Mouse (Mus musculus): ENCODE results near the gene Med12l. TPM values are rescaled to one million over a fixed set of nuclear protein-coding genes. Genes with fewer than 3 reads are reported as not detected.
A peak's percentile ranks its signal among the peaks of the same experiment; 100 is the strongest.

Gene Med12l
- polyA plus RNA-seq, 1 experiment from 2014 or later: 3.9 TPM

GRCm38 (mm10) chr3:59155404-59155803 lies 149.8 kb downstream of the Med12l start:
- Histone ChIP-seq H3K4me1 (ENCODE audit: control insufficient read depth, insufficient read depth, low read depth, low read length) (no peaks in the 10 kb centered on the region), H3K9me3 (ENCODE audit: control insufficient read depth, low read length) (no peaks in the 10 kb centered on the region), H3K4me2 (ENCODE audit: low read length) (no peak overlapping the region), H3K9ac (ENCODE audit: low read depth, low read length) (no peak overlapping the region), H3K4me3 (ENCODE audit: low read length) (no peak overlapping the region), H3K27ac (ENCODE audit: low read depth, low read length) (no peak overlapping the region), H3K27me3 (replicated peaks; ENCODE audit: control insufficient read depth, insufficient read depth, low read length) (no peaks in the 10 kb centered on the region), H3K36me3 (ENCODE audit: control insufficient read depth, insufficient read depth, low read length) (no peaks in the 10 kb centered on the region)
- no peak for ATAC-seq
- 97% methylated on average over 6 of the region's 6 CpGs for WGBS

- H3K27ac ChIP-seq (ENCODE audit: low read depth, low read length): no peak overlapping the region
- no peaks in the 10 kb centered on the region for H3K9me3 ChIP-seq (ENCODE audit: control insufficient read depth, low read length)
- no peak overlapping the region for H3K9ac ChIP-seq (ENCODE audit: low read depth, low read length)
- H3K27me3 ChIP-seq (replicated peaks; ENCODE audit: control insufficient read depth, insufficient read depth, low read length): no peaks in the 10 kb centered on the region
- H3K36me3 ChIP-seq (ENCODE audit: control insufficient read depth, insufficient read depth, low read length): no peaks in the 10 kb centered on the region
- no peak for ATAC-seq
- no peaks in the 10 kb centered on the region for H3K4me1 ChIP-seq (ENCODE audit: control insufficient read depth, insufficient read depth, low read depth, low read length)
- H3K4me2 ChIP-seq (ENCODE audit: low read length): no peak overlapping the region
- WGBS: 88% methylated on average over 5 of the region's 5 CpGs
- no peak overlapping the region for H3K4me3 ChIP-seq (ENCODE audit: low read length)
Measured at GRCm38 (mm10) chr3:59157048-59157447, 151.4 kb downstream of the Med12l start.

GRCm38 (mm10) chr3:59160465-59160864 lies 154.8 kb downstream of the Med12l start:
- no peaks in the 10 kb centered on the region for H3K9me3 ChIP-seq (ENCODE audit: control insufficient read depth, low read length)
- H3K27ac ChIP-seq (ENCODE audit: low read depth, low read length): no peak overlapping the region
- no peaks in the 10 kb centered on the region for H3K27me3 ChIP-seq (replicated peaks; ENCODE audit: control insufficient read depth, insufficient read depth, low read length)
- WGBS: 86% methylated on average over 1 of the region's 1 CpGs
- ATAC-seq: no peak
- H3K4me2 ChIP-seq (ENCODE audit: low read length): no peak overlapping the region
- H3K4me3 ChIP-seq (ENCODE audit: low read length): no peak overlapping the region
- no peaks in the 10 kb centered on the region for H3K36me3 ChIP-seq (ENCODE audit: control insufficient read depth, insufficient read depth, low read length)
- no peaks in the 10 kb centered on the region for H3K4me1 ChIP-seq (ENCODE audit: control insufficient read depth, insufficient read depth, low read depth, low read length)
- H3K9ac ChIP-seq (ENCODE audit: low read depth, low read length): no peak overlapping the region

GRCm38 (mm10) chr3:59167417-59168054 lies 161.9 kb downstream of the Med12l start:
- 81% methylated on average over 2 of the region's 2 CpGs for WGBS
- H3K4me3 ChIP-seq (ENCODE audit: low read length): no peak overlapping the region
- H3K27ac ChIP-seq (ENCODE audit: low read depth, low read length): no peak overlapping the region
- H3K36me3 ChIP-seq (ENCODE audit: control insufficient read depth, insufficient read depth, low read length): no peaks in the 10 kb centered on the region
- no peaks in the 10 kb centered on the region for H3K9me3 ChIP-seq (ENCODE audit: control insufficient read depth, low read length)
- ATAC-seq: no peak
- H3K27me3 ChIP-seq (replicated peaks; ENCODE audit: control insufficient read depth, insufficient read depth, low read length): no peaks in the 10 kb centered on the region
- H3K4me2 ChIP-seq (ENCODE audit: low read length): no peak overlapping the region
- no peaks in the 10 kb centered on the region for H3K4me1 ChIP-seq (ENCODE audit: control insufficient read depth, insufficient read depth, low read depth, low read length)
- H3K9ac ChIP-seq (ENCODE audit: low read depth, low read length): no peak overlapping the region

GRCm38 (mm10) chr3:59168476-59168875 lies 162.9 kb downstream of the Med12l start:
- H3K36me3 ChIP-seq (ENCODE audit: control insufficient read depth, insufficient read depth, low read length): no peaks in the 10 kb centered on the region
- H3K9ac ChIP-seq (ENCODE audit: low read depth, low read length): no peak overlapping the region
- no peaks in the 10 kb centered on the region for H3K27me3 ChIP-seq (replicated peaks; ENCODE audit: control insufficient read depth, insufficient read depth, low read length)
- 93% methylated on average over 6 of the region's 6 CpGs for WGBS
- H3K4me3 ChIP-seq (ENCODE audit: low read length): no peak overlapping the region
- no peak overlapping the region for H3K27ac ChIP-seq (ENCODE audit: low read depth, low read length)
- H3K4me1 ChIP-seq (ENCODE audit: control insufficient read depth, insufficient read depth, low read depth, low read length): no peaks in the 10 kb centered on the region
- no peak overlapping the region for H3K4me2 ChIP-seq (ENCODE audit: low read length)
- no peaks in the 10 kb centered on the region for H3K9me3 ChIP-seq (ENCODE audit: control insufficient read depth, low read length)
- no peak for ATAC-seq

- H3K4me2 ChIP-seq (ENCODE audit: low read length): no peak overlapping the region
- H3K4me1 ChIP-seq (ENCODE audit: control insufficient read depth, insufficient read depth, low read depth, low read length): no peaks in the 10 kb centered on the region
- H3K36me3 ChIP-seq (ENCODE audit: control insufficient read depth, insufficient read depth, low read length): no peaks in the 10 kb centered on the region
- no peak overlapping the region for H3K27ac ChIP-seq (ENCODE audit: low read depth, low read length)
- H3K27me3 ChIP-seq (replicated peaks; ENCODE audit: control insufficient read depth, insufficient read depth, low read length): no peaks in the 10 kb centered on the region
- H3K9ac ChIP-seq (ENCODE audit: low read depth, low read length): no peak overlapping the region
- no peaks in the 10 kb centered on the region for H3K9me3 ChIP-seq (ENCODE audit: control insufficient read depth, low read length)
- H3K4me3 ChIP-seq (ENCODE audit: low read length): no peak overlapping the region
- ATAC-seq: no peak
- WGBS: 79% methylated on average over 4 of the region's 4 CpGs
Measured at GRCm38 (mm10) chr3:59169215-59169614, 163.6 kb downstream of the Med12l start.

GRCm38 (mm10) chr3:59169921-59170627 lies 164.4 kb downstream of the Med12l start:
- Histone ChIP-seq H3K9ac (ENCODE audit: low read depth, low read length) (no peak overlapping the region), H3K36me3 (ENCODE audit: control insufficient read depth, insufficient read depth, low read length) (no peaks in the 10 kb centered on the region), H3K4me1 (ENCODE audit: control insufficient read depth, insufficient read depth, low read depth, low read length) (no peaks in the 10 kb centered on the region), H3K4me3 (ENCODE audit: low read length) (no peak overlapping the region), H3K27ac (ENCODE audit: low read depth, low read length) (no peak overlapping the region), H3K4me2 (ENCODE audit: low read length) (no peak overlapping the region), H3K27me3 (replicated peaks; ENCODE audit: control insufficient read depth, insufficient read depth, low read length) (no peaks in the 10 kb centered on the region), H3K9me3 (ENCODE audit: control insufficient read depth, low read length) (no peaks in the 10 kb centered on the region)
- no peak for ATAC-seq
- WGBS: 87% methylated on average over 2 of the region's 2 CpGs

- WGBS: 81% methylated on average over 6 of the region's 6 CpGs
- Histone ChIP-seq H3K36me3 (ENCODE audit: control insufficient read depth, insufficient read depth, low read length) (no peaks in the 10 kb centered on the region), H3K4me3 (ENCODE audit: low read length) (no peak overlapping the region), H3K9me3 (ENCODE audit: control insufficient read depth, low read length) (no peaks in the 10 kb centered on the region), H3K9ac (ENCODE audit: low read depth, low read length) (no peak overlapping the region), H3K27me3 (replicated peaks; ENCODE audit: control insufficient read depth, insufficient read depth, low read length) (no peaks in the 10 kb centered on the region), H3K4me1 (ENCODE audit: control insufficient read depth, insufficient read depth, low read depth, low read length) (no peaks in the 10 kb centered on the region), H3K4me2 (ENCODE audit: low read length) (no peak overlapping the region), H3K27ac (ENCODE audit: low read depth, low read length) (no peak overlapping the region)
- ATAC-seq: no peak
Measured at GRCm38 (mm10) chr3:59174426-59175154, 169.0 kb downstream of the Med12l start.

GRCm38 (mm10) chr3:59175234-59175633 lies 169.6 kb downstream of the Med12l start:
- no peaks in the 10 kb centered on the region for H3K4me1 ChIP-seq (ENCODE audit: control insufficient read depth, insufficient read depth, low read depth, low read length)
- H3K4me2 ChIP-seq (ENCODE audit: low read length): no peak overlapping the region
- WGBS: 46% methylated on average over 5 of the region's 5 CpGs
- no peaks in the 10 kb centered on the region for H3K27me3 ChIP-seq (replicated peaks; ENCODE audit: control insufficient read depth, insufficient read depth, low read length)
- H3K4me3 ChIP-seq (ENCODE audit: low read length): no peak overlapping the region
- no peaks in the 10 kb centered on the region for H3K36me3 ChIP-seq (ENCODE audit: control insufficient read depth, insufficient read depth, low read length)
- H3K9me3 ChIP-seq (ENCODE audit: control insufficient read depth, low read length): no peaks in the 10 kb centered on the region
- H3K9ac ChIP-seq (ENCODE audit: low read depth, low read length): no peak overlapping the region
- ATAC-seq: peak; percentile 90
- no peak overlapping the region for H3K27ac ChIP-seq (ENCODE audit: low read depth, low read length)

Measured in hindbrain, embryonic 16.5 days (tissue).